Mouse (Mus musculus): ENCODE results near the gene Tmbim7. TPM values are rescaled to one million over a fixed set of nuclear protein-coding genes. Genes with fewer than 3 reads are reported as not detected.

Gene Tmbim7
- polyA plus RNA-seq, 1 experiment from 2014 or later: 0.14 TPM

DNA sequence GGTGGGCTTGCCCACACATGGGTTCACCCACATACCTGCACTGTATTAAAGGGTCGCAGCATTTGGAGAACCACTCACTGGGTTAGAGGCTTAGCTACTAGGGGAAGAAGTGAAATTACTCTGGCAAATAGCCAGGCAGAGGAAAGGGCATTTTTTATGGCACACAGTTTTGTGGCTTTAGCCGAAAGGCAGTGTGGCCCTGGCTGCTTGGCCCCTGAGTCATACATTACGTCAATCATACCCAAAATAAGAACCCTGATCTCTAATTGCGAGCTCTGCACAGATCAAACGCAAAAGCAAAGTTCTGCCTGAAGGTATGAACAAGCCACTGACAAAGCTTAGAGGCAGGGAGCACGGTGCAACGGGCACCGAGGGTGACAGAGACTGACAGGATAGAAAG is 37.3 kb downstream of the Tmbim7 start:
- Histone ChIP-seq H3K27ac (replicated peaks) (no peak overlapping the region), H3K4me1 (no peaks in the 10 kb centered on the region), H3K4me3 (no peak overlapping the region), H3K9me3 (no peaks in the 10 kb centered on the region), H3K4me2 (replicated peaks) (no peak overlapping the region), H3K9ac (replicated peaks) (no peak overlapping the region), H3K36me3 (peaks cover 41% of the 10 kb centered on the region), H3K27me3 (no peaks in the 10 kb centered on the region)
- WGBS: 95% methylated on average over 8 of the region's 8 CpGs
- no peak for ATAC-seq (ENCODE audit: low FRiP score, low read depth)

DNA sequence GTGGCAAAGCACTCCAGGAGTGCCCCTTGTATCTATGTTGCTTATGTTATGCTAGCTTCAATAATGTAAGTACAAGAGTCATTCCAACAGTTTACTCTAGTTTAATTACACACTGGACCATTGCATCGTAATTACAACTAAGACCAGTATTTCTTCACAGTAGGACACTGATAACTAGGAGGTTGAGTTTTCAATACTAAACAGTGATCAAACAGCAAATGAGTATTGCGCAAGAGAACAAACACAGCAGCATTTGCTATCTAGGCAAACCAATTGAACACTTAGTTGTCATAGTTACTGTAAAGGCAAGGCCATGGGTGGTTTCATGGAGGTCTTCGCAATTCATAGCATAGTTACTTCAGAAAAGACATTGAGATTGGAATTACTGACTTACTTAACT is 40.3 kb downstream of the Tmbim7 start:
- no peaks in the 10 kb centered on the region for H3K27me3 ChIP-seq
- WGBS: 96% methylated on average over 3 of the region's 3 CpGs
- peaks cover 65% of the 10 kb centered on the region for H3K36me3 ChIP-seq
- H3K4me1 ChIP-seq: no peaks in the 10 kb centered on the region
- H3K9ac ChIP-seq (replicated peaks): no peak overlapping the region
- no peak overlapping the region for H3K4me2 ChIP-seq (replicated peaks)
- no peak overlapping the region for H3K27ac ChIP-seq (replicated peaks)
- no peak for ATAC-seq (ENCODE audit: low FRiP score, low read depth)
- H3K9me3 ChIP-seq: no peaks in the 10 kb centered on the region
- no peak overlapping the region for H3K4me3 ChIP-seq

DNA sequence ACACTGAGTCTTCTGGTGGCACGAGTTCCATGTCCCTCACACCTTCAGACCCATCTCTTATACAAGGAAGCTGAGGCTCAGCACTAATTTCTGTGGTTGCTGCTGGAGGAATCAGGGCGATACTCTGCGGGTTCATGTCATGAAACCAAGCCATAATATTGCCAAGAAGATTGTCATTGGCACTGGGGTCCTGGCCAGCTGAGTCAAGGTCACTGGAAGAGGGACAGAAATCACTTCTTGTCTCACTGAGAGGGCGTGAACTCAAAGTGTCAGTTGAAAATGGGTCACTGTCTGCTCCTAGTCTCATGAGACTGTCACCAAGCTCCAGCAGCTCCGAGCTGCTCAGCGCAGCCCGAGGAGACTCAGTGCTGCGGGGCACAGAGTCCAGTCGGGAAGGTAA is 42.0 kb downstream of the Tmbim7 start:
- Histone ChIP-seq H3K27ac (replicated peaks) (no peak overlapping the region), H3K27me3 (no peaks in the 10 kb centered on the region), H3K4me2 (replicated peaks) (no peak overlapping the region), H3K36me3 (peaks cover 77% of the 10 kb centered on the region), H3K9ac (replicated peaks) (no peak overlapping the region), H3K4me1 (no peaks in the 10 kb centered on the region), H3K4me3 (no peak overlapping the region), H3K9me3 (no peaks in the 10 kb centered on the region)
- ATAC-seq (ENCODE audit: low FRiP score, low read depth): no peak
- 94% methylated on average over 9 of the region's 9 CpGs for WGBS

DNA sequence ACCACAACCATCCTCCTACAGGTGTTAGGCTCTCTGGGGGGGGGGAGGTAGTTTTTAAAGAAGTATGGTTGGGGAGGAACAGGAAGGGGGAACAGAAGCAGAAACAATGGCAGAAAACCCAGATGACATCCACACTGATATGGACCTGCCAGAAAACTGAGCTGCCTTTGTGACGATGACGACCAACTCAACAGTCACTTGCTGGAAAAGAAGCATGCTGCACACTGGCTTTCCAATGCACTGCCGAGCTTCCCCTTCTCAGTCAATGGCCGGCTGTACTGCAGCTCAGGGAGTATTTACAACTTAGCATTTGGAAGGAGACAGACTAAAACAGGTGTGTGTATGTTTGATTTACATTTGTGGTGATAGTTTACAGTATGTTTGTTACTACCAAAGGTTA is 44.2 kb downstream of the Tmbim7 start:
- Histone ChIP-seq H3K9ac (replicated peaks) (no peak overlapping the region), H3K4me2 (replicated peaks) (no peak overlapping the region), H3K4me3 (no peak overlapping the region), H3K27ac (replicated peaks) (no peak overlapping the region), H3K27me3 (no peaks in the 10 kb centered on the region), H3K9me3 (no peaks in the 10 kb centered on the region), H3K4me1 (no peaks in the 10 kb centered on the region), H3K36me3 (peaks cover 71% of the 10 kb centered on the region)
- WGBS: 87% methylated on average over 4 of the region's 4 CpGs
- ATAC-seq (ENCODE audit: low FRiP score, low read depth): no peak

DNA sequence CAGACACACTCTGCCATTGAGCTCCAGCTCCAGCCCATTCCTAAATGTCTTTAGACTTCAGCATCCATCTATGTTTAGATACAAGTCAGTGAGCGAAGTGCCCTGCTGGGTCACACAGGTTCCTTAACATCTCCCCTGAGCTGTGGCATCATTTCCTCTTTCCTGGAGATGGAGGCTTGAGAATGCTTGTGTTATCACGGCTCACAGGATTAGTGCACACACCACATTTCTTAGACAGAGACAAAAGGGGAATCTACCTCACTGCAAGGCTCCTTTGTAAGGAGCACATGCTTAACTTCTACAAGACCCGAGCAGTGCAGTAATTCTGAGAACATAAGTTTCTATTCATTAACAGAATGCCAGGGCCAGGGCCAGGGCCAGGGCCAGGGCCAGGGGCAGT is 45.0 kb downstream of the Tmbim7 start:
- no peak overlapping the region for H3K4me2 ChIP-seq (replicated peaks)
- no peak overlapping the region for H3K9ac ChIP-seq (replicated peaks)
- no peak overlapping the region for H3K4me3 ChIP-seq
- no peaks in the 10 kb centered on the region for H3K4me1 ChIP-seq
- H3K27me3 ChIP-seq: no peaks in the 10 kb centered on the region
- 70% methylated on average over 3 of the region's 3 CpGs for WGBS
- no peak for ATAC-seq (ENCODE audit: low FRiP score, low read depth)
- H3K9me3 ChIP-seq: no peaks in the 10 kb centered on the region
- H3K27ac ChIP-seq (replicated peaks): no peak overlapping the region
- peaks cover 75% of the 10 kb centered on the region for H3K36me3 ChIP-seq

DNA sequence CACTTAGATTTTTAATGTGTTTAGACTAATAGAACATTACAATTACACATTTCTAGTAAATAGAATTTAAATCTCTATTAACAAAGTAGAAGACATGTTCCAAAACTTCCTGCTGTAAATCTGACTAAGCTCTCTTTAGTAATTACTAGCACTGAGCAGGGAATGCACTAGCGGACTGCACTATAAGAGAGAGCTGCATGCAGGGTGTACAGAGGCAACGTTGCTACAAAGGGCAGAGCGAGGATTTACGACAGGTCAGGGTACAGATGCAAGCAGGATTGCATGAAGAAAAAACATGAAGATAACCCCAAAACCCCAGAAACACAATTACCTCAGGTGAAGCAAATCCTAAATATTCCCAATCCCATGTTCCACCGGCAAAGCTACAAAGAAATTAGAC is 49.0 kb downstream of the Tmbim7 start:
- Histone ChIP-seq H3K27me3 (no peaks in the 10 kb centered on the region), H3K27ac (replicated peaks) (no peak overlapping the region), H3K4me3 (no peak overlapping the region), H3K4me1 (no peaks in the 10 kb centered on the region), H3K36me3 (peaks cover 59% of the 10 kb centered on the region), H3K9me3 (no peaks in the 10 kb centered on the region), H3K9ac (replicated peaks) (no peak overlapping the region), H3K4me2 (replicated peaks) (no peak overlapping the region)
- 96% methylated on average over 5 of the region's 5 CpGs for WGBS
- no peak for ATAC-seq (ENCODE audit: low FRiP score, low read depth)

DNA sequence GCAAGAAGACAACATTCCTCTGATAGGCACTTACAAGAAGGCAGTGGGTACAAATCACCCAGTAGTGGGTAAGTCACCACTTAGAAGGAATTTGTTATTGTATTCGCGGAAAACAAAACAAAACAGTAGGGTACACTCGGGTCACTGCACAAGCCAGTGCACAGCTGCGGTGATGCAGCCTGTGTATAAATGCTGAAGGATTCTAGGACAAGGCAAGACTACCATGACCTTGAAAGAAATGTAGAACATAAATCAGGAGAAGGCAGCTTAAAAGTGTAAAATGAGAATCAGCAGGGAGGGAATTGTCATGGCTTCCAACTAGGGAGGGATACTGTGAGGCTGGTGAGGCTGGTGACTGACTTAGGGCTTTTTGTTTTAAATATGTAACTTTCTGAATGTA is 51.2 kb downstream of the Tmbim7 start:
- no peak overlapping the region for H3K4me2 ChIP-seq (replicated peaks)
- ATAC-seq (ENCODE audit: low FRiP score, low read depth): no peak
- no peak overlapping the region for H3K9ac ChIP-seq (replicated peaks)
- H3K27me3 ChIP-seq: no peaks in the 10 kb centered on the region
- WGBS: 86% methylated on average over 4 of the region's 4 CpGs
- H3K36me3 ChIP-seq: peaks cover 48% of the 10 kb centered on the region
- H3K4me3 ChIP-seq: no peak overlapping the region
- no peaks in the 10 kb centered on the region for H3K9me3 ChIP-seq
- no peak overlapping the region for H3K27ac ChIP-seq (replicated peaks)
- no peaks in the 10 kb centered on the region for H3K4me1 ChIP-seq

DNA sequence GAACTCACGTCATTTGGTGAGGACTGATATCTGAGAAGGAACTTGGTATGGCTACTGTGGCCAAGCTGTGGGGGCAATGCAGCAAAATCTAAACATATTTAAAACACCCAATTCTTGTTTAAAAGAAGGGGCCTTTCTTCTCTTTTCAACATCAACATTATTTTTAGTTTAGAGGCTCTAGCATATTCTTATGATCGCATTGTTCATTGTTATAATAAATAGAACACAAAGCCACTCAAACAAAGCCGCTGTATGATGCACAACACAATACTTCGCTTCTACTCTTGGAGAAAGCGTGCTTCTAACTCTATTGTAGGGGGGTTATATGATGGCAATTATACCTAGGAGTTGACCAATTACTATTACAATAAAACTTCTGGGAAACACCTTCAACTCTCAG is 64.8 kb downstream of the Tmbim7 start:
- WGBS: 93% methylated on average over 5 of the region's 5 CpGs
- Histone ChIP-seq H3K27ac (replicated peaks) (no peak overlapping the region), H3K36me3 (peaks cover 32% of the 10 kb centered on the region), H3K4me3 (no peak overlapping the region), H3K9ac (replicated peaks) (no peak overlapping the region), H3K27me3 (no peaks in the 10 kb centered on the region), H3K4me2 (replicated peaks) (no peak overlapping the region), H3K9me3 (no peaks in the 10 kb centered on the region), H3K4me1 (no peaks in the 10 kb centered on the region)
- no peak for ATAC-seq (ENCODE audit: low FRiP score, low read depth)

DNA sequence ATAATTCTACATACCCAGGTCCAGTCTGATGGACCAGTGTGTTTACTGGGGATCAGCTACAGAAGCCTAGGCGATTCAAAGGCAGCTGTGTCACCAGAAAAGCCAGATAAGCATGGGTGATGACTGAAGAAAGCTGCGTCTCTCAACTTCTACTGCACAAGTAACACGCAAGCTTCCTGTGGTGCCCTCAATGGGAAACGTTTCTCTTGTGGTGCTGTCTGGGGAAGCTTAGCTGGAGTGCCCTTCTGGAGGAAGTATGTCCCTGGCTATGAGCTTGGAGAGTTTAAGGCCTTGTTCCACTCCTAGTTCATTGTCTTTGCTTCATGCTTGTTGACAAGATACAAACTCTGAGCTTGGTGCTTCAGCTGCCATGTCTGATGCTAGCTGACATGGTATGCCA is 68.4 kb downstream of the Tmbim7 start:
- 96% methylated on average over 4 of the region's 4 CpGs for WGBS
- H3K9ac ChIP-seq (replicated peaks): no peak overlapping the region
- H3K9me3 ChIP-seq: no peaks in the 10 kb centered on the region
- no peak for ATAC-seq (ENCODE audit: low FRiP score, low read depth)
- H3K4me2 ChIP-seq (replicated peaks): no peak overlapping the region
- no peak overlapping the region for H3K27ac ChIP-seq (replicated peaks)
- H3K36me3 ChIP-seq: peaks cover 31% of the 10 kb centered on the region
- no peak overlapping the region for H3K4me3 ChIP-seq
- H3K27me3 ChIP-seq: no peaks in the 10 kb centered on the region
- H3K4me1 ChIP-seq: no peaks in the 10 kb centered on the region

DNA sequence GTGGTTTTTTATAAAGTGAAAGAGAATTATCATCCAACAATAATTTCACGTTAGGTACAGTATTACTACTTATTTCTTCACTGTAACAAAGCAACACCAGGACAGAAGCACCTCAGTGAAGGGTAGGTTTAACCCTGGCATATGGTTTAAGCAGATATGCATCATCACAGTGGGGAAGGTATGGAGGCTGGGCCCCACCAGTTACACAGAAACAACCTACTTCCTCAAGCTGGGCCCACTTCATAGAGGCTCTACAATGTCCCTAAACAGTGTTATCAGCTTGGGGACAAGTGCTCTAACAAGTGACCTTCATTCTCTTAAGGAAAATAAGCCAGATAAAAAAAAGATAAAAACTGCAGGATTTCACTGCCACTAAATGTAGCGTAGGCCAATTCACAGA is 71.9 kb downstream of the Tmbim7 start:
- H3K27ac ChIP-seq (replicated peaks): no peak overlapping the region
- no peak for ATAC-seq (ENCODE audit: low FRiP score, low read depth)
- no peak overlapping the region for H3K9ac ChIP-seq (replicated peaks)
- no peak overlapping the region for H3K4me2 ChIP-seq (replicated peaks)
- H3K4me1 ChIP-seq: no peaks in the 10 kb centered on the region
- H3K36me3 ChIP-seq: peaks cover 29% of the 10 kb centered on the region
- H3K27me3 ChIP-seq: no peaks in the 10 kb centered on the region
- no peak overlapping the region for H3K4me3 ChIP-seq
- WGBS: 93% methylated on average over 2 of the region's 2 CpGs
- H3K9me3 ChIP-seq: no peaks in the 10 kb centered on the region

DNA sequence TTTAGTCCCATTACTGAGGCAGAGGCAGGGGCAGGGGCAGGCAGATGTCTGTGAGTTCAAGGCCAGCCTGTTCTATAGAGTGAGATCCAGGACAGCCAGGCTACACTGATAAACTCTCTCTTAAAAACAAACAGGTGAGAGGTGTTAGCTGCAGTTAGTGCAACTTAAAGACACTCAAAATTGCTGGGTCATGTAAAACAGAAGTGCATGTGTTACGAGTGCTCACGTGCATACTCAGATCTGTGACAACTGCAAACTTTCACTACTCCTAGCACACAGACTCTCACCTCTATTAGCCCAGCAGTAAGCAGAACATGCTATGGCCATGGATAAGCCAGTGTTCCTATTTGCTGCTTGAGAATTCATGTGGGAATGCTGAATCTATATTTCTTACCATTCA is 72.4 kb downstream of the Tmbim7 start:
- no peak overlapping the region for H3K27ac ChIP-seq (replicated peaks)
- H3K9ac ChIP-seq (replicated peaks): no peak overlapping the region
- H3K27me3 ChIP-seq: no peaks in the 10 kb centered on the region
- 100% methylated on average over 2 of the region's 2 CpGs for WGBS
- no peak overlapping the region for H3K4me3 ChIP-seq
- H3K9me3 ChIP-seq: no peaks in the 10 kb centered on the region
- no peaks in the 10 kb centered on the region for H3K4me1 ChIP-seq
- peaks cover 31% of the 10 kb centered on the region for H3K36me3 ChIP-seq
- no peak for ATAC-seq (ENCODE audit: low FRiP score, low read depth)
- H3K4me2 ChIP-seq (replicated peaks): no peak overlapping the region

DNA sequence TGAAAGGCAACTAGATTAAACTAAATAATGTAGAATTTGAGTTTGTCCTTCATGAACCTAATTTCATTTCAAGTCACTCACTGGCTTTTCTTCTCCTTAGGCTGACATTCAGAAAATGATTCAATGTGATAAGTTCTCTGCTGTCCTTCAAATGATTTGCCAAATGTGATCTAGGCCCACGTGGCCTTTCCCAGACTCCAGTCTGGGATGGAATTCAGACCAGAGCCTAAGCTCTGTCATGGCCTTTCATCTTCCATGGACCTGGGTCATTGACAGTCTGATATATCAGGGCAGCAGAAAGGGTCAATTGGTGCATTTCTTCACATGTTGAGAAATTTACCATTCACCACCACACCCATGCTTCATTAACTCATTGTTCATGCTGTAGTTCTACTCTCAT is 74.5 kb downstream of the Tmbim7 start:
- H3K4me1 ChIP-seq: no peaks in the 10 kb centered on the region
- H3K27ac ChIP-seq (replicated peaks): no peak overlapping the region
- no peak overlapping the region for H3K4me2 ChIP-seq (replicated peaks)
- H3K4me3 ChIP-seq: no peak overlapping the region
- H3K9ac ChIP-seq (replicated peaks): no peak overlapping the region
- H3K9me3 ChIP-seq: no peaks in the 10 kb centered on the region
- no peak for ATAC-seq (ENCODE audit: low FRiP score, low read depth)
- H3K36me3 ChIP-seq: peaks cover 18% of the 10 kb centered on the region
- WGBS: 86% methylated on average over 1 of the region's 1 CpGs
- no peaks in the 10 kb centered on the region for H3K27me3 ChIP-seq

DNA sequence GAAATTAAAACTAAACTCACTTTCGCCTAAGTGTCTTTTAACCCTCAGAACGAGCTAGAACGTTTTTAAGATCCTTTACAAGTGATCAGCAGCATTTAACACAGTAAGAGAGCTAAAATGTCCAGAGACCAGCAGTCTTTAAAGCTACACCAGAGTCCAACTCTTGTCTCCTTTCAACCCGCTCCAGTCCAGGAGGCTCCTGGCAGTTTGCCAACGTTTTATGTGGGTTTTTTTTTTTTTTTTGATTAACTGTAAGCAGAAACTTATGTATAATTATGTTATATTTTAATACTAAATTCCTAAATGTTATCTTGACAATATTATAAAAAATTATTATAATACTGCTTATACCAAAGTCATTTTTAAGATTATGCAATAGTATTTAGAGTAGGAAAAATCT is 77.8 kb downstream of the Tmbim7 start:
- Histone ChIP-seq H3K36me3 (peaks cover 13% of the 10 kb centered on the region), H3K9ac (replicated peaks) (no peak overlapping the region), H3K27ac (replicated peaks) (no peak overlapping the region), H3K4me2 (replicated peaks) (no peak overlapping the region), H3K4me1 (no peaks in the 10 kb centered on the region), H3K9me3 (no peaks in the 10 kb centered on the region), H3K27me3 (no peaks in the 10 kb centered on the region), H3K4me3 (no peak overlapping the region)
- 84% methylated on average over 5 of the region's 5 CpGs for WGBS
- ATAC-seq (ENCODE audit: low FRiP score, low read depth): no peak
